Mouse (Mus musculus) telencephalon, adult 2 months (tissue): ENCODE measurements around the gene Olfr342.

Source experiments
- DNase-seq: peaks from one replicate; pipeline ENCODE4 v3.0.0-alpha.2; 2011; ENCODE audit warnings: low read depth, low spot score

The Olfr342 gene

GRCm38 (mm10) chr2:36524698-36525097 is at the start of gene Olfr342:
TSS of gene Olfr342 (plus strand) at chr2:36524998.
- DNase-seq, result no peak

- DNase-seq, result no peak
Measured at GRCm38 (mm10) chr2:36482368-36482767, 42.4 kb upstream of the Olfr342 start, which contains the start of gene Olfr341. TSS of gene Olfr341 (minus strand) at chr2:36482468.

GRCm38 (mm10) chr2:36565156-36565555 is 40.4 kb downstream of the Olfr342 start:
- peak; percentile 1 for DNase-seq

- no peak for DNase-seq
Measured at GRCm38 (mm10) chr2:36566362-36566761, 41.6 kb downstream of the Olfr342 start, which contains the start of gene Olfr344. TSS of gene Olfr344 (plus strand) at chr2:36566662.

GRCm38 (mm10) chr2:36567022-36567421 is 42.2 kb downstream of the Olfr342 start:
- DNase-seq, result no peak

- no peak for DNase-seq
Measured at GRCm38 (mm10) chr2:36567845-36568244, 43.0 kb downstream of the Olfr342 start.
